Mouse (Mus musculus): ENCODE results near the gene Akap8.

GRCm38 (mm10) chr17:32349851-32350381, 28.9 kb upstream of the Akap8 start:
- TF ChIP-seq CTCF (IDR thresholded peaks at IDR 0.05; ENCODE audit: insufficient read depth, low read length): no peak
- no peak for TF ChIP-seq POLR2A (IDR thresholded peaks at IDR 0.05; ENCODE audit: borderline replicate concordance, extremely low read depth, low read depth, low read length)

Measured in lung, adult 2 months (tissue).